Mouse (Mus musculus) thymus, adult 18-20 months (tissue): Measurements from ENCODE around the gene Gm20431.

Source experiments
- DNase-seq, 2 experiments: peaks; one replicate each; pipeline ENCODE4 v3.0.0; 2022; ENCODE audit warnings: mixed read lengths in 2 of 2

Gene Gm20431

DNA sequence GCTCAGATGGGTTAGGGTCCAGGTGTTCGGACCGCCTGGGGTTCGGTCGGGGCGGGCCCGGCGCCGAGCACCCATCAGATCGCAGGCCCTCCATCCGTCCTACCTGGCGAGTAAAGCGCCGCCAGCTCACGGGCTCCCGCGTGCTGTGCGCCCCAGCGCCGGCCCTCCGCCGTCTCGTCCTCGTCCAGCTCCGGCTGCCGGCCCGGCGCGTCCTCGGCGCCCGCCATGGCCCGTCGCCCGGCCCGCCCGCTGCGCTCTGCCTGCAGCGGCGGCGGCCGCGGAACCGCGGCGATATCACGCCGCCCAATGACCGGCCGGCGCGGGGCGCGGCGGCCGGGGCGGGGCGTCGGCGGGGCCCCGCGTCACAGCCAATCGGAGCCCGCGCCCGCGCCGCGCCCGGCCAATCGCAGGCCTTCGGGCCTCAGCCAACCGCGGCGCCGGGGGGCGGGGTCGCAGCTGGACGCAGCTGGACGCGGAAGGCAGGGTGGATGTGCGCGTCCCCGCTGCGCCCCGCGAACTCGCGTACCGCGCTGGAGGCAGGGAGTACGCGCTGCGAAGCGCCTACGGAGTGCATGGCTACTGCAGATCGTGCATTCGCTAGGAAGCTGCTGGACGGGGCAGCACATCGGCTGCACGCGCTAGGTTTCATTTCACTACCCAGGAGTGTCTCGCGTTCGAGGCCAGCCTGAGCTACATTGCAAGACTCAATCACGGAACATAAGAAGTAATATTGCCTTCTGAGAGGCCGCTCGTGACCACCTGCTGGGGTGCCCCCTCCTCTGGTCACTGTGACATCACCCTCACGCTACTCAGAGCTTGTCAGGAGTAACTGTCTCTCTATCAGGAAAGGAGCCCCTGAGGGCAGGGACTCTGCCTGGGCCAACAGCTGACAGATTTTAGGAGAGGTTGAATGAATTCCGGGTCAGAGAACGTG lies at the start of gene Gm20431:
TSS of gene Gm20431 (minus strand) at position 227 of the 934 bp plus-strand sequence.
- peak; percentile 85 to 88 for DNase-seq

- no peak for DNase-seq
Measured at GRCm38 (mm10) chr2:167710574-167710973, 49.3 kb upstream of the Gm20431 start.

- DNase-seq: no peak
Measured at GRCm38 (mm10) chr2:167709969-167710368, 48.7 kb upstream of the Gm20431 start.

GRCm38 (mm10) chr2:167708373-167708772 lies 47.1 kb upstream of the Gm20431 start:
- DNase-seq: no peak

DNA sequence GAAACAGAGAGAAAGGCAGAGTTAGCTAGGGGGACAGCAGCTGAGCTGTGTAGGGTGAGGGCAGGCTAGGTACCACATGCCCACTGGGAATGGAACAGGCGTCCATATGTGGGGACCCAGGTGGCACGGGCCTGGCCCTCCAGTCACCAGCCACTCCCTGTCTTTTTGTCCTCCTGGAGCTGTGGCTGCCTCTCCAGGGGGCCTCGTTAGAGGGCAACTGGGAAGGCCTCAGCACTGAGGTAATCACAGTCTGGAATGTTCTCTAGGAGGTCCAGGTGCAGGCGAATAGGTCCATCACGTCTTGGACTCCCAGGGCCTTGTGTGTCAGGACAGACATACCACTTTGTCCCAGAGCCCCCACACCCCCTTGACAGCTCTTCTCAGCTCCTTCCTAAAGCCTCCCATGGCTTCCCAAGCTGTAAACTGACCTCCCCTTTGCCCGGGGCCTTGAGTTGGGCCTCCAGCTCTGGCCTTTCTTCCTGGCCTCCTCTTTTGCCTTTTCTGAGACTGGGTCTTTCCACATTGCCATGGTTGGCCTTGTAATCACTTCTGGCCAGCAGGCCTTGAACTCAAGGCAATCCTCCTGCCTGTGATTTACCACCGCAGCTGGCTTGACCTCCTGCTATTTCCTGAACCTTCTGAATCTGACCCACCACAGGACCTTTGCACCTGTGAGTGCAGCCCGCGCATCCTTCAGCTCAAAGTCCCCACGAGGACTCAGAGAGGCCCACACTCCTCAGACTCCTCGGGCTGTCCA lies 45.1 kb upstream of the Gm20431 start:
- DNase-seq: no peak

- no peak for DNase-seq
Measured at GRCm38 (mm10) chr2:167704409-167704808, 43.1 kb upstream of the Gm20431 start.

GRCm38 (mm10) chr2:167702126-167702525 lies 40.8 kb upstream of the Gm20431 start:
- DNase-seq: no peak

DNA sequence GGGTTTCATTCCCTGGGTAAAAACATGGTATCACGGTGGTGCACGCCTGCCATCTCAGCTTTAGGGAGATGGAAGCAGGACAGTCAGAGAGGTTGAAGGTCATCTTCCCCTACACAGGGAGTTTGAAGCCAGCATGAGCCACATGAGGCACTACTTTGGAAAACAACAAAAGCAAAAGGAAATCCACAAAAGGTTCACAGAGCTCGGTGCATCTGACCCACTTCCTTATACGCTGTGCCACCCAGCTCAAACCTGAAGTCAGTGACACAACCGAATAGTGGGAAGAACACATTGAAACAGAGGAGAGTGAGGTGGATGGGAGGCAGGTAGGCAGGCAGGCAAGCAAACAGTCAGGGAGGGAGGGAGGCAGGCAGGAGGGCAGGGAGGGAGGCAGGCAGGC lies 40.2 kb upstream of the Gm20431 start:
- DNase-seq: no peak

- DNase-seq: no peak
Measured at GRCm38 (mm10) chr2:167700018-167700417, 38.7 kb upstream of the Gm20431 start.

DNA sequence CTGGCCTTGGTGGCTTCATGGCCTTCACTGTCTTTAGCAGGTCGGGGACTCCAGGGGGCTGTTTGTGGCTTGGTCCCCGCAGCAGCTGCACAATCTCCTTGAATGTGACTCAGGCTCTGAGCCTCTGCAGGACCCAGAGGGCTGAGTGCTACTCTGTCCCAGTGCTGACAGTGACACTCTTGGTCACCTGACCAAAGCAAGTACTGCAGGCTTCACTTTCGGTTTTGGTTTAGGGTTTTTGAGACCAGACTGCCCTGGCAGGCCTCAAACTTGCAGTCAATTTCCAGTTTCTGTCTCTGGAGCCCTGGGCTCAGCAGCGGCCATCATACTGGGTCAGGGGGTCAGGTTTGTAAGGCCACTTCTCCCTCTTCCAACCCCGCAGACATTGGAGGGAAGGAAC lies 36.6 kb upstream of the Gm20431 start:
- DNase-seq: peak; percentile 34 to 52

DNA sequence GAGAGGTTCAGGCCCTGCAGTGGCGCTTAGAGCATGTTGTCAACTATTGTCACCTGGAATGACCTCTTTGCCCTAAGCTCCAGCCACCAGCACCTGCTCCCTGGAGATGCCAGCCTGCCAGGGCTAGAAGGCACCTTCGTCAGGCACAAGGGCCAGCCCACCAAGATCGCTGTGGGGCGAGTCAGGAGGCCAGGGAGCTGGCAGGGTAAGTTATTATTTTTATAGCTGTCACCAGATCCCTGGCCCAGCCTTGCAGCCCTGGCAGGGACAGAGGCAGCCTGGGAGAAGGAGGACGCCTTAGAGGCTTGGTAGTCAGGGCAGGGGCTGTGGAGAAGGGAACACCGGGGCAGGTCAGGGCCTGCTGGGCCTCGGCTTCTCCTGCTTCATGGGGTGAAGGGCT lies 34.8 kb upstream of the Gm20431 start:
- DNase-seq: no peak

- no peak for DNase-seq
Measured at GRCm38 (mm10) chr2:167695491-167695890, 34.2 kb upstream of the Gm20431 start.

DNA sequence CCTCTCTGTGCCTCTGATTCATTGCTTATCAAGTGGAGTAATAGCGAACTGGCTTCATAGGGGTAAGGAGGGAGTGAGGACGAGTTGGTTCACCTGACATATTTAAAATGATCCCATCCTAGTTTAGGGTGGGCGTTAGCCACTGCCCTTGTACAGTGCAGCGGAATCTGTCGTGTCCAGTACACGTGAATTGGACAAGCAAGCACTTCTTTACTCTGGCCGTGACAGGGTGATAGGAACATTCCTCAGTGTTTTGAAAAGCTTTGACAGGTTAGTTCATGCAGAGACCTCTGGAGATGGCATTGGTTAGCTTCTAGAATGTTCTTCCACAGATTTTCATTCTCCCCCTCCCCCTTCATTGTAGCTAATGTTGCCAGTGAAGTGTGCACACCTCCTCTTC lies 33.7 kb upstream of the Gm20431 start:
- DNase-seq: no peak

GRCm38 (mm10) chr2:167694244-167694643 lies 32.9 kb upstream of the Gm20431 start:
- DNase-seq: no peak

GRCm38 (mm10) chr2:167693540-167693939 lies 32.2 kb upstream of the Gm20431 start:
- no peak for DNase-seq

DNA sequence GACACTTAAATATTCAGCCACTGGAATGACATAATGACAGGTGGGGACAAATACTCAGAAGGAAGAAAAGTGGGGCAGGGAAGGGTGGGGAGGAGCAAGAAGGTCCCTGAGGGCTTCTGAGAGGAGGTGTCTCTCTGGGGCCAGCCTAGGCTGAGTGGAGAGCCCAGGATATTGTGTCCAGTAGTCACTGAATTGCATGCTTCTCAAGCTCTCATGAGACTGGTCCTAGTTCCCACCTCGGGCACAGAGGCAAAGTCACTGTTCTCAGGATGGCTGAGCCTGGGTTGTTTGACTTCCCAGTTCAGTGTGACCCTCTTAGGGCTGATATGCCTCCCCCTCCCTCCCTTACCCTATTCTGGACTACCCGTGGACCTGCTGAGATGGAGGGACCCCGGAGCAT lies 31.5 kb upstream of the Gm20431 start:
- DNase-seq: no peak

- DNase-seq: no peak
Measured at GRCm38 (mm10) chr2:167691871-167692661, 30.8 kb upstream of the Gm20431 start.

GRCm38 (mm10) chr2:167691410-167691809 lies 30.1 kb upstream of the Gm20431 start:
- no peak for DNase-seq

- no peak for DNase-seq
Measured at GRCm38 (mm10) chr2:167690962-167691311, 29.6 kb upstream of the Gm20431 start.

GRCm38 (mm10) chr2:167690219-167690961 lies 29.1 kb upstream of the Gm20431 start:
- no peak for DNase-seq

- peak in 1 of 2 experiments; percentile 49 for DNase-seq
Measured at GRCm38 (mm10) chr2:167689501-167690218, 28.4 kb upstream of the Gm20431 start, which contains the start of gene Tmem189. Tmem189 (minus strand) TSS chr2:167689822.
